Mouse (Mus musculus): ENCODE data around the gene Ccdc106. TPM values are rescaled to one million over a fixed set of nuclear protein-coding genes. Genes with fewer than 3 reads are reported as not detected.

Gene Ccdc106
- total and polyA plus RNA-seq, 3 experiments: 0.52 to 0.81 TPM; not detected in 1

DNA sequence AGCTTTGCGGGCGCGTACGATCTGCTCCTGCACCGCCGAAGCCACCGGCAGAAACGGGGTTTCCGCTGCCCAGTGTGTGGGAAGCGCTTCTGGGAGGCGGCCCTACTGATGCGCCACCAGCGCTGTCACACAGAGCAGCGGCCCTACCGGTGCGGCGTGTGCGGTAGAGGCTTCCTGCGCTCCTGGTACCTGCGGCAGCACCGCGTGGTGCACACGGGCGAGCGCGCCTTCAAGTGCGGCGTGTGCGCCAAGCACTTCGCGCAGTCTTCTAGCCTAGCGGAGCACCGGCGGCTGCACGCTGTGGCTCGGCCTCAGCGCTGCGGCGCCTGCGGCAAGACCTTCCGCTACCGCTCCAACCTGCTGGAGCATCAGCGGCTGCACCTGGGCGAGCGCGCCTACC is 11.1 kb downstream of the Ccdc106 start:
- no peak overlapping the region for H3K27ac ChIP-seq (ENCODE audit: insufficient read depth, low read depth)
- no peak for TF ChIP-seq SMC3 (IDR thresholded peaks at IDR 0.05; ENCODE audit: low read depth, low read length)
- TF ChIP-seq BHLHE40 (IDR thresholded peaks at IDR 0.05; ENCODE audit: low read depth, low read length): no peak
- TF ChIP-seq POLR2A (IDR thresholded peaks at IDR 0.05; ENCODE audit: low read depth, low read length): no peak
- no peak for TF ChIP-seq NRF1 (IDR thresholded peaks at IDR 0.05; ENCODE audit: low read depth, low read length)
- no peak for TF ChIP-seq MAX (IDR thresholded peaks at IDR 0.05; ENCODE audit: low read length)
- no peak for TF ChIP-seq NELFE (IDR thresholded peaks at IDR 0.05; ENCODE audit: low read depth, low read length)
- TF ChIP-seq RCOR1 (conservative IDR thresholded peaks at IDR 0.05; ENCODE audit: low read depth, low read length): no peak
- TF ChIP-seq TBP (conservative IDR thresholded peaks at IDR 0.05; ENCODE audit: low read depth, low read length): no peak
- TF ChIP-seq ETS1 (conservative IDR thresholded peaks at IDR 0.05; ENCODE audit: low read depth, low read length): no peak
- no peak for TF ChIP-seq ELF1 (IDR thresholded peaks at IDR 0.05; ENCODE audit: low read depth, low read length)
- no peak for TF ChIP-seq USF2 (conservative IDR thresholded peaks at IDR 0.05; ENCODE audit: low read depth, low read length)
- no peak for TF ChIP-seq EP300 (IDR thresholded peaks at IDR 0.05; ENCODE audit: low read length)
- no peak for TF ChIP-seq E2F4 (IDR thresholded peaks at IDR 0.05; ENCODE audit: insufficient replicate concordance, low read depth, low read length)
- TF ChIP-seq UBTF (IDR thresholded peaks at IDR 0.05; ENCODE audit: low read depth, low read length): no peak
- TF ChIP-seq GABPA (IDR thresholded peaks at IDR 0.05; ENCODE audit: insufficient replicate concordance, low read depth, low read length): no peak
- dilution Hi-C loops (cut with MboI; ENCODE audit: extremely low pct_ligation_motif_present, extremely low pct_unique_long_range_greater_than_20kb, low sequenced_read_pairs) (no loop called here), in situ Hi-C loops (cut with MboI; ENCODE audit: low pct_ligation_motif_present, low pct_unique_long_range_greater_than_20kb, low sequenced_read_pairs) (no loop called here)
- no peak overlapping the region for H3K4me2 ChIP-seq (ENCODE audit: insufficient read depth, low read depth, poor library complexity, severe bottlenecking)
- H3K36me3 ChIP-seq (replicated peaks in 1 of 2; ENCODE audit: control insufficient read depth in 1 of 2, insufficient read depth in 1 of 2, low read length in 1 of 2): peaks cover 59 to 94% of the 10 kb centered on the region in 2 experiments
- no peak for DNase-seq (ENCODE audit: extremely low read depth)
- H3K9ac ChIP-seq (ENCODE audit: insufficient read depth, low read depth): no peak overlapping the region
- H3K9me3 ChIP-seq (replicated peaks; ENCODE audit: low read length): peaks cover 33% of the 10 kb centered on the region
- H3K79me2 ChIP-seq (replicated peaks; ENCODE audit: control insufficient read depth, extremely low read depth, insufficient read depth, poor library complexity, severe bottlenecking): no peaks in the 10 kb centered on the region
- no peaks in the 10 kb centered on the region for H3K27me3 ChIP-seq (replicated peaks)
- H3K4me3 ChIP-seq (replicated peaks in 1 of 3; ENCODE audit: low read depth in 2 of 3, low read length in 2 of 3, poor library complexity in 1 of 3): no peak overlapping the region
- H3K4me1 ChIP-seq (ENCODE audit: control insufficient read depth in 1 of 2, insufficient read depth in 2 of 2): no peaks in the 10 kb centered on the region

DNA sequence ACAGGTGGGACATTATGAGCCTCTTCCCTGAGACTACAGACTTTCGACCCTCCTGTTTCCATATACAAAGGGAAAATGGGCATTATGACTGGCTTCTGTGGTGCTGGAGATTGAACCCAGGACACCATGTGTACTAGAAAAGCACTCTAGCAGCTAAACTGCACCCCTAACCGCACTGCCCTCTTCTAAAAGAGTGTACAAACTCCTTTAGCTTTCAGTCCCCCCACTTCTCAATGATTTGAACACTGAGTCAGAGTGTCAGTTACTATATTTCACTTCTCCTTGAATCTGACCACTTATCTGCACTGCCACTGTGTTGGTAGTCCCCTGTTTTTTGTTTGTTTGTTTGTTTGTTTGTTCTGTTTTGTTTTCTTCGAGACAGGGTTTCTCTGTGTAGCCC is 13.5 kb downstream of the Ccdc106 start, which contains the start of gene 4632433K11Rik:
Gene 4632433K11Rik, plus strand, starts transcription at position 301 of the 400 bp plus-strand sequence.
- H3K36me3 ChIP-seq (replicated peaks in 1 of 2; ENCODE audit: control insufficient read depth in 1 of 2, insufficient read depth in 1 of 2, low read length in 1 of 2): peaks cover 45 to 73% of the 10 kb centered on the region in 2 experiments
- 0 out of 2 replicates have a peak, but pooled peaks cover under 1% of the 10 kb centered on the region for H3K79me2 ChIP-seq (replicated peaks; ENCODE audit: control insufficient read depth, extremely low read depth, insufficient read depth, poor library complexity, severe bottlenecking)
- H3K27me3 ChIP-seq (replicated peaks): no peaks in the 10 kb centered on the region
- no peak within 1 kb of the TSS for H3K27ac ChIP-seq (ENCODE audit: insufficient read depth, low read depth)
- in situ Hi-C loops (cut with MboI; ENCODE audit: low pct_ligation_motif_present, low pct_unique_long_range_greater_than_20kb, low sequenced_read_pairs): no loop called here
- H3K4me1 ChIP-seq (ENCODE audit: control insufficient read depth in 1 of 2, insufficient read depth in 2 of 2): peaks cover 0 to 9% of the 10 kb centered on the region in 2 experiments; a peak in 3 of 4 replicates
- TF ChIP-seq MAX (IDR thresholded peaks at IDR 0.05; ENCODE audit: low read length) (no peak), CTCF (conservative IDR thresholded peaks at IDR 0.05 in 1 of 2, IDR thresholded peaks at IDR 0.05 in 1 of 2; ENCODE audit: low read depth in 2 of 2, low read length in 2 of 2) (no peak), ZKSCAN1 (IDR thresholded peaks at IDR 0.05; ENCODE audit: borderline replicate concordance, low read depth, low read length) (no peak), ZC3H11A (IDR thresholded peaks at IDR 0.05; ENCODE audit: low read depth, low read length) (no peak), MXI1 (IDR thresholded peaks at IDR 0.05; ENCODE audit: low read depth, low read length) (no peak), EP300 (IDR thresholded peaks at IDR 0.05; ENCODE audit: low read length) (no peak), MAZ (IDR thresholded peaks at IDR 0.05; ENCODE audit: low read depth, low read length) (no peak), BHLHE40 (IDR thresholded peaks at IDR 0.05; ENCODE audit: low read depth, low read length) (no peak), CHD2 (IDR thresholded peaks at IDR 0.05; ENCODE audit: low read length) (no peak)
- H3K4me3 ChIP-seq (replicated peaks in 1 of 3; ENCODE audit: low read depth in 2 of 3, low read length in 2 of 3, poor library complexity in 1 of 3): no peak within 1 kb of the TSS
- dilution Hi-C loops (cut with MboI; ENCODE audit: extremely low pct_ligation_motif_present, extremely low pct_unique_long_range_greater_than_20kb, low sequenced_read_pairs): no loop called here
- H3K9me3 ChIP-seq (replicated peaks; ENCODE audit: low read length): peaks cover 30% of the 10 kb centered on the region
- no peak within 1 kb of the TSS for H3K4me2 ChIP-seq (ENCODE audit: insufficient read depth, low read depth, poor library complexity, severe bottlenecking)
- no peak for DNase-seq (ENCODE audit: extremely low read depth)
- H3K9ac ChIP-seq (ENCODE audit: insufficient read depth, low read depth): no peak within 1 kb of the TSS

Measured in CH12.LX (cell line).